Mouse (Mus musculus) CD8-positive naive resting alpha-beta T cell, adult 2 months (primary cell): ENCODE measurements around the gene Gsto1.
A peak's percentile ranks its signal among the peaks of the same experiment; 100 is the strongest.

ENCODE experiments used
- DNase-seq, 2 experiments: peaks; one replicate each; pipeline ENCODE4 v3.0.0; 2022; ENCODE audit warnings: low read depth in 2 of 2, low spot score in 2 of 2

Gene Gsto1

GRCm38 (mm10) chr19:47888037-47888436, 33.3 kb downstream of the Gsto1 start:
- DNase-seq, result peak in 1 of 2 experiments; percentile 26

- no peak for DNase-seq
These were observed 35.8 kb downstream of the Gsto1 start for GRCm38 (mm10) chr19:47890489-47891130.

GRCm38 (mm10) chr19:47891562-47892312, 37.0 kb downstream of the Gsto1 start:
- no peak for DNase-seq

- no peak for DNase-seq
These were observed 38.3 kb downstream of the Gsto1 start for GRCm38 (mm10) chr19:47893092-47893491.

- no peak for DNase-seq
These were observed 43.8 kb downstream of the Gsto1 start for GRCm38 (mm10) chr19:47898472-47899079.

- no peak for DNase-seq
These were observed 45.2 kb downstream of the Gsto1 start for GRCm38 (mm10) chr19:47900012-47900411.

- no peak for DNase-seq
These were observed 45.8 kb downstream of the Gsto1 start for GRCm38 (mm10) chr19:47900558-47900957.

- DNase-seq, result no peak
These were observed 47.8 kb downstream of the Gsto1 start for GRCm38 (mm10) chr19:47902316-47903201.

GRCm38 (mm10) chr19:47903679-47904078, 48.9 kb downstream of the Gsto1 start:
- DNase-seq, result no peak

- no peak for DNase-seq
These were observed 50.3 kb downstream of the Gsto1 start for GRCm38 (mm10) chr19:47905081-47905480.

GRCm38 (mm10) chr19:47905603-47906002, 50.8 kb downstream of the Gsto1 start:
- DNase-seq, result no peak

GRCm38 (mm10) chr19:47907596-47907995, 52.8 kb downstream of the Gsto1 start:
- no peak for DNase-seq

- no peak for DNase-seq
These were observed 54.2 kb downstream of the Gsto1 start for GRCm38 (mm10) chr19:47908961-47909371.

GRCm38 (mm10) chr19:47909387-47910116, 54.8 kb downstream of the Gsto1 start:
- DNase-seq, result no peak

- DNase-seq, result peak; percentile 58 to 62
These were observed 55.4 kb downstream of the Gsto1 start for GRCm38 (mm10) chr19:47910117-47910618.

- no peak for DNase-seq
These were observed 56.0 kb downstream of the Gsto1 start for GRCm38 (mm10) chr19:47910751-47911150.

- no peak for DNase-seq
These were observed 58.6 kb downstream of the Gsto1 start for GRCm38 (mm10) chr19:47913344-47913743.

- no peak for DNase-seq
These were observed 59.4 kb downstream of the Gsto1 start for GRCm38 (mm10) chr19:47914191-47914590.
